Mouse (Mus musculus) limb, embryonic 13.5 days (tissue): ENCODE measurements at regions not wholly inside any gene's neighbourhood (a gene's known extent, or its start where the extent isn't known, plus 50 kb on each side); places are given as distances from the start of the nearest gene placed in this dataset.

Source experiments
- ATAC-seq: fragments of 200-750 bp; cut with Nextera tagmentation; 2 replicates; pipeline ENCODE4 v1.8.0; 2017; ENCODE audit warnings: low read depth, moderate number of reproducible peaks, moderate TSS enrichment; ENCODE audit not compliant: low FRiP score
- H3K27ac ChIP-seq: fragments of 300-500 bp; sonication (generic); 2 replicates; pipeline ENCODE4 v1.5.1; 2015; ENCODE audit warnings: inconsistent platforms, mild to moderate bottlenecking, moderate library complexity
- H3K27me3 ChIP-seq: fragments of 300-500 bp; sonication (generic); 2 replicates; pipeline ENCODE4 v1.6.1; 2015; ENCODE audit warnings: mild to moderate bottlenecking, inconsistent platforms
- H3K36me3 ChIP-seq: fragments of 300-500 bp; sonication (generic); 2 replicates; pipeline ENCODE4 v1.6.1; 2015; ENCODE audit warnings: inconsistent platforms, mild to moderate bottlenecking, moderate library complexity
- H3K4me1 ChIP-seq: fragments of 300-500 bp; sonication (generic); 2 replicates; pipeline ENCODE4 v1.6.1; 2015; ENCODE audit warnings: inconsistent platforms
- H3K4me2 ChIP-seq: fragments of 300-500 bp; sonication (generic); replicated peaks from 2 replicates; pipeline ENCODE4 v1.6.1; 2015; ENCODE audit warnings: inconsistent platforms, mild to moderate bottlenecking, moderate library complexity
- H3K4me3 ChIP-seq: fragments of 300-500 bp; sonication (generic); 2 replicates; pipeline ENCODE4 v1.5.1; 2015; ENCODE audit warnings: moderate library complexity, mild to moderate bottlenecking, inconsistent platforms
- H3K9ac ChIP-seq: fragments of 300-500 bp; sonication (generic); 2 replicates; pipeline ENCODE4 v1.6.1; 2015; ENCODE audit warnings: mild to moderate bottlenecking, inconsistent platforms
- H3K9me3 ChIP-seq: fragments of 300-500 bp; sonication (generic); 2 replicates; pipeline ENCODE4 v1.6.1; 2016; ENCODE audit warnings: inconsistent platforms
- WGBS: fragments of 180-500 bp; shearing (Covaris S2); methylation state at CpG from one replicate; pipeline ENCODE4 v1.1.7; 2015; 5-methylcytosine and 5-hydroxymethylcytosine counted together

- 66% methylated on average over 8 of the region's 8 CpGs for WGBS
- Histone ChIP-seq H3K4me3 (no peak overlapping the region), H3K36me3 (no peaks in the 10 kb centered on the region), H3K4me1 (peaks cover 4% of the 10 kb centered on the region), H3K4me2 (no peak overlapping the region), H3K9me3 (no peaks in the 10 kb centered on the region), H3K9ac (no peak overlapping the region), H3K27ac (no peak overlapping the region), H3K27me3 (peaks cover 4% of the 10 kb centered on the region; the same call in 1 of the 2 replicates)
- no peak for ATAC-seq
These were observed 126.2 kb upstream of the Rpl38 start for GRCm38 (mm10) chr11:114542167-114542566.

GRCm38 (mm10) chr11:114540503-114540902 is 127.8 kb upstream of the Rpl38 start:
- Histone ChIP-seq H3K36me3 (no peaks in the 10 kb centered on the region), H3K27me3 (peaks cover 4% of the 10 kb centered on the region; the same call in 1 of the 2 replicates), H3K4me2 (no peak overlapping the region), H3K4me3 (no peak overlapping the region), H3K27ac (no peak overlapping the region), H3K9me3 (no peaks in the 10 kb centered on the region), H3K4me1 (peaks cover 7% of the 10 kb centered on the region), H3K9ac (no peak overlapping the region)
- WGBS, result 73% methylated on average over 3 of the region's 3 CpGs
- no peak for ATAC-seq

- no peak for ATAC-seq
- peaks cover 16% of the 10 kb centered on the region for H3K4me1 ChIP-seq
- no peak overlapping the region for H3K4me2 ChIP-seq
- 17% methylated on average over 13 of the region's 13 CpGs for whole genome bisulfite sequencing
- H3K9me3 ChIP-seq, result no peaks in the 10 kb centered on the region
- H3K27me3 ChIP-seq, result peaks cover 4% of the 10 kb centered on the region; the same call in 1 of the 2 replicates
- no peak overlapping the region for H3K27ac ChIP-seq
- H3K36me3 ChIP-seq, result no peaks in the 10 kb centered on the region
- H3K4me3 ChIP-seq, result no peak overlapping the region
- no peak overlapping the region for H3K9ac ChIP-seq
These were observed 131.5 kb upstream of the Rpl38 start for GRCm38 (mm10) chr11:114536616-114537493.

- no peak overlapping the region for H3K4me2 ChIP-seq
- peaks cover 16% of the 10 kb centered on the region for H3K4me1 ChIP-seq
- ATAC-seq, result no peak
- H3K4me3 ChIP-seq, result no peak overlapping the region
- no peaks in the 10 kb centered on the region for H3K9me3 ChIP-seq
- no peak overlapping the region for H3K9ac ChIP-seq
- H3K27ac ChIP-seq, result no peak overlapping the region
- peaks cover 4% of the 10 kb centered on the region; the same call in 1 of the 2 replicates for H3K27me3 ChIP-seq
- no peaks in the 10 kb centered on the region for H3K36me3 ChIP-seq
- WGBS, result 90% methylated on average over 9 of the region's 9 CpGs
These were observed 132.4 kb upstream of the Rpl38 start for GRCm38 (mm10) chr11:114535900-114536299.

GRCm38 (mm10) chr11:114534436-114534835 is 133.9 kb upstream of the Rpl38 start:
- Histone ChIP-seq H3K4me2 (no peak overlapping the region), H3K36me3 (no peaks in the 10 kb centered on the region), H3K4me1 (peaks cover 16% of the 10 kb centered on the region), H3K27me3 (peaks cover 4% of the 10 kb centered on the region; the same call in 1 of the 2 replicates), H3K9me3 (no peaks in the 10 kb centered on the region), H3K4me3 (no peak overlapping the region), H3K9ac (no peak overlapping the region), H3K27ac (no peak overlapping the region)
- WGBS, result 55% methylated on average over 7 of the region's 7 CpGs
- no peak for ATAC-seq

- no peak for ATAC-seq
- 65% methylated on average over 4 of the region's 4 CpGs for WGBS
- Histone ChIP-seq H3K4me3 (no peak overlapping the region), H3K9ac (no peak overlapping the region), H3K27me3 (no peaks in the 10 kb centered on the region), H3K36me3 (no peaks in the 10 kb centered on the region), H3K4me2 (no peak overlapping the region), H3K27ac (no peak overlapping the region), H3K9me3 (no peaks in the 10 kb centered on the region), H3K4me1 (peaks cover 9% of the 10 kb centered on the region)
These were observed 137.0 kb upstream of the Rpl38 start for GRCm38 (mm10) chr11:114531241-114531765.

GRCm38 (mm10) chr11:114528937-114529772 is 139.2 kb upstream of the Rpl38 start:
- H3K9me3 ChIP-seq, result no peaks in the 10 kb centered on the region
- 48% methylated on average over 10 of the region's 10 CpGs for WGBS
- H3K27ac ChIP-seq, result no peak overlapping the region
- no peak overlapping the region for H3K9ac ChIP-seq
- no peak for ATAC-seq
- H3K4me3 ChIP-seq, result no peak overlapping the region
- peaks cover 2% of the 10 kb centered on the region; the same call in 1 of the 2 replicates for H3K4me1 ChIP-seq
- no peaks in the 10 kb centered on the region for H3K27me3 ChIP-seq
- no peak overlapping the region for H3K4me2 ChIP-seq
- H3K36me3 ChIP-seq, result no peaks in the 10 kb centered on the region

- no peak overlapping the region for H3K27ac ChIP-seq
- WGBS, result 44% methylated on average over 6 of the region's 6 CpGs
- H3K4me3 ChIP-seq, result no peak overlapping the region
- H3K27me3 ChIP-seq, result no peaks in the 10 kb centered on the region
- H3K9me3 ChIP-seq, result no peaks in the 10 kb centered on the region
- no peak overlapping the region for H3K4me2 ChIP-seq
- no peak for ATAC-seq
- no peak overlapping the region for H3K9ac ChIP-seq
- no peaks in the 10 kb centered on the region for H3K36me3 ChIP-seq
- H3K4me1 ChIP-seq, result no peaks in the 10 kb centered on the region
These were observed 144.7 kb upstream of the Rpl38 start for GRCm38 (mm10) chr11:114523444-114524238.

GRCm38 (mm10) chr11:114515278-114515677 is 153.0 kb upstream of the Rpl38 start:
- no peak overlapping the region for H3K4me2 ChIP-seq
- peaks cover 20% of the 10 kb centered on the region for H3K27me3 ChIP-seq
- WGBS, result 44% methylated on average over 4 of the region's 4 CpGs
- ATAC-seq, result no peak
- no peaks in the 10 kb centered on the region for H3K36me3 ChIP-seq
- no peaks in the 10 kb centered on the region for H3K9me3 ChIP-seq
- H3K4me3 ChIP-seq, result no peak overlapping the region
- no peak overlapping the region for H3K27ac ChIP-seq
- peaks cover 8% of the 10 kb centered on the region; the same call in 1 of the 2 replicates for H3K4me1 ChIP-seq
- no peak overlapping the region for H3K9ac ChIP-seq

- 90% methylated on average over 2 of the region's 2 CpGs for WGBS
- no peak overlapping the region for H3K27ac ChIP-seq
- H3K27me3 ChIP-seq, result peaks cover 20% of the 10 kb centered on the region
- ATAC-seq, result no peak
- H3K9ac ChIP-seq, result no peak overlapping the region
- H3K4me3 ChIP-seq, result no peak overlapping the region
- no peak overlapping the region for H3K4me2 ChIP-seq
- H3K36me3 ChIP-seq, result no peaks in the 10 kb centered on the region
- H3K9me3 ChIP-seq, result no peaks in the 10 kb centered on the region
- H3K4me1 ChIP-seq, result peaks cover 8% of the 10 kb centered on the region; the same call in 1 of the 2 replicates
These were observed 154.2 kb upstream of the Rpl38 start for GRCm38 (mm10) chr11:114514126-114514525.

- H3K27me3 ChIP-seq, result peaks cover 20% of the 10 kb centered on the region
- WGBS, result 20% methylated on average over 5 of the region's 5 CpGs
- no peaks in the 10 kb centered on the region for H3K36me3 ChIP-seq
- no peaks in the 10 kb centered on the region for H3K9me3 ChIP-seq
- H3K27ac ChIP-seq, result no peak overlapping the region
- H3K4me1 ChIP-seq, result peaks cover 8% of the 10 kb centered on the region; the same call in 1 of the 2 replicates
- ATAC-seq, result no peak
- no peak overlapping the region for H3K9ac ChIP-seq
- H3K4me2 ChIP-seq, result no peak overlapping the region
- no peak overlapping the region for H3K4me3 ChIP-seq
These were observed 154.9 kb upstream of the Rpl38 start for GRCm38 (mm10) chr11:114513446-114513845.
